Mouse (Mus musculus) forebrain, postnatal 0 days (tissue): ENCODE data around the gene 4930564D02Rik. TPM values are rescaled to one million over a fixed set of nuclear protein-coding genes. Genes with fewer than 3 reads are reported as not detected.

Source experiments
- ATAC-seq: fragments of 200-750 bp; cut with Nextera tagmentation; 2 replicates; pipeline ENCODE4 v1.8.0; 2017; ENCODE audit warnings: mild to moderate bottlenecking, moderate library complexity
- DNase-seq: peaks from one replicate; pipeline ENCODE4 v3.0.0-alpha.2; 2015
- H3K27ac ChIP-seq: fragments of 300-500 bp; sonication (generic); 2 replicates; pipeline ENCODE4 v1.5.1; 2014; ENCODE audit warnings: low read depth, mild to moderate bottlenecking, antibody characterized with exemption, low read length, moderate library complexity, mixed read lengths
- H3K27me3 ChIP-seq: fragments of 300-500 bp; sonication (generic); 2 replicates; pipeline ENCODE4 v1.6.1; 2014; ENCODE audit warnings: mild to moderate bottlenecking, low read length, mixed read lengths; ENCODE audit not compliant: insufficient read depth
- H3K36me3 ChIP-seq: fragments of 300-500 bp; sonication (generic); 2 replicates; pipeline ENCODE4 v1.6.1; 2014; ENCODE audit warnings: mild to moderate bottlenecking, moderate library complexity; ENCODE audit not compliant: insufficient read depth
- H3K4me1 ChIP-seq: fragments of 300-500 bp; sonication (generic); 2 replicates; pipeline ENCODE4 v1.6.1; 2014; ENCODE audit warnings: antibody characterized with exemption; ENCODE audit not compliant: insufficient read depth
- H3K4me2 ChIP-seq: fragments of 300-500 bp; sonication (generic); 2 replicates; pipeline ENCODE4 v1.6.1; 2014; ENCODE audit warnings: low read depth, mild to moderate bottlenecking, moderate library complexity
- H3K4me3 ChIP-seq: fragments of 300-500 bp; sonication (generic); 2 replicates; pipeline ENCODE4 v1.5.1; 2014; ENCODE audit warnings: low read depth, low read length, mixed read lengths
- H3K9ac ChIP-seq: fragments of 300-500 bp; sonication (generic); 2 replicates; pipeline ENCODE4 v1.6.1; 2014; ENCODE audit warnings: mild to moderate bottlenecking
- H3K9me3 ChIP-seq: fragments of 300-500 bp; sonication (generic); 2 replicates; pipeline ENCODE4 v1.6.1; 2016; ENCODE audit warnings: low read length
- CTCF ChIP-seq: sonication (generic); IDR thresholded peaks from 2 replicates; pipeline ENCODE4 v1.5.1; 2016; ENCODE audit warnings: antibody characterized with exemption, control low read depth, low read depth
- WGBS: fragments of 180-500 bp; shearing (Covaris S2); extraction: QIAGEN DNeasy Blood & Tissue Kit; methylation state at CpG from one replicate; pipeline ENCODE4 v1.1.7; 2014; 5-methylcytosine and 5-hydroxymethylcytosine counted together
- polyA plus RNA-seq: library from polyadenylated mRNA; unstranded; fragments of >200 nt; fragmentation: Nextera tagmentation; extraction: Ambion mirVana; gene quantifications from 2 replicates; pipeline ENCODE4 v1.2.1, GENCODE M21; 2015
- total RNA-seq: library from RNA; depleted of rRNA; stranded (reverse); fragments of >200 nt; gene quantifications from 2 replicates; pipeline ENCODE4 v1.2.3, GENCODE M21; 2014

4930564D02Rik gene
- total and polyA plus RNA-seq, 2 experiments from 2014 or later: not detected

- WGBS: 94% methylated on average over 5 of the region's 5 CpGs
- H3K27ac ChIP-seq: no peak overlapping the region
Measured at GRCm38 (mm10) chr3:105071251-105071650, 4.6 kb downstream of the 4930564D02Rik start.

GRCm38 (mm10) chr3:105072536-105072935 lies 5.9 kb downstream of the 4930564D02Rik start:
- no peak for DNase-seq
- no peak overlapping the region for H3K4me3 ChIP-seq
- 89% methylated on average over 10 of the region's 10 CpGs for WGBS
- no peak overlapping the region for H3K4me2 ChIP-seq
- H3K27ac ChIP-seq: no peak overlapping the region
- no peaks in the 10 kb centered on the region for H3K36me3 ChIP-seq
- no peaks in the 10 kb centered on the region for H3K4me1 ChIP-seq
- ATAC-seq: no peak
- H3K9me3 ChIP-seq: no peaks in the 10 kb centered on the region
- H3K27me3 ChIP-seq: no peaks in the 10 kb centered on the region
- TF ChIP-seq CTCF: no peak
- no peak overlapping the region for H3K9ac ChIP-seq

More at GRCm38 (mm10) chr3:105071251-105071650, 4.6 kb downstream of the 4930564D02Rik start:
- TF ChIP-seq CTCF: no peak
- DNase-seq: no peak
- H3K36me3 ChIP-seq: no peaks in the 10 kb centered on the region
- no peaks in the 10 kb centered on the region for H3K4me1 ChIP-seq
- H3K9ac ChIP-seq: no peak overlapping the region
- H3K9me3 ChIP-seq: no peaks in the 10 kb centered on the region
- no peak overlapping the region for H3K4me3 ChIP-seq
- no peaks in the 10 kb centered on the region for H3K27me3 ChIP-seq
- no peak for ATAC-seq
- no peak overlapping the region for H3K4me2 ChIP-seq

GRCm38 (mm10) chr3:105075796-105076195 lies 9.2 kb downstream of the 4930564D02Rik start:
- no peak for ATAC-seq
- Histone ChIP-seq H3K4me2 (no peak overlapping the region), H3K4me1 (no peaks in the 10 kb centered on the region), H3K27ac (no peak overlapping the region), H3K9me3 (no peaks in the 10 kb centered on the region), H3K4me3 (no peak overlapping the region), H3K27me3 (no peaks in the 10 kb centered on the region), H3K36me3 (no peaks in the 10 kb centered on the region), H3K9ac (no peak overlapping the region)
- DNase-seq: no peak
- WGBS: 98% methylated on average over 5 of the region's 5 CpGs
- no peak for TF ChIP-seq CTCF

DNA sequence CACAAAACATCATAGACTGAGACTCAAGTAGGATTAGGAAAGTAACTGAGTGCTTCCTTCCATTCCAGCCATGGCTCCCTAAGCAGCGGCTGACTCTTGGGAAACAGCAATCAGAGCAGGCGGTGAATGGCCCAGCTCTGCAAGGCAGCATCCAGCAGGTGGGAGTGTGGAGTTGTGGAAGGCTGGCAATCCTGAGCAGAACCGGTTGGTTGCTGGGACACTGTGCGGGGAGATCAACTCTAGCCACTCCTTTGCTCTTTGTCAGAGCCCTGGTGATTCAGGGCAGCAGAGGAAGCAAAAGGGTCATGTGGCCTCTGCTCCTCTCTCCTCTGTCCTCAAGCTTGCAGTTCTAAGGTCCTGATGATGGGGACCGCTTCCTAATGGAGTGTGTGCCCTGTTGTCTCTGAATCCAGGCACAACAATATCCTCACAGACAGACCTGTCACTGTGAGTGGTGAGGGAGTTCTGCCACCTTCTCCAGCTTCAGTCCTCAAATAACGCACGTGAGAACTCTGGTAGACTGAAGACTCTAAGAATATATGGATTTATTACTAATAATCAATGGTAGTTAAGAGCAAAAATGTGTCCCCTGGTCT lies 11.7 kb downstream of the 4930564D02Rik start:
- Histone ChIP-seq H3K9ac (no peak overlapping the region), H3K4me2 (0 out of 2 replicates have a peak overlapping the region, but pooled peaks have one; percentile 6), H3K9me3 (no peaks in the 10 kb centered on the region), H3K4me3 (no peak overlapping the region), H3K4me1 (no peaks in the 10 kb centered on the region), H3K36me3 (no peaks in the 10 kb centered on the region), H3K27ac (no peak overlapping the region), H3K27me3 (no peaks in the 10 kb centered on the region)
- peak; percentile 89 for DNase-seq
- peak; percentile 99 for ATAC-seq
- WGBS: 17% methylated on average over 7 of the region's 7 CpGs
- peak; percentile 96 for TF ChIP-seq CTCF

DNA sequence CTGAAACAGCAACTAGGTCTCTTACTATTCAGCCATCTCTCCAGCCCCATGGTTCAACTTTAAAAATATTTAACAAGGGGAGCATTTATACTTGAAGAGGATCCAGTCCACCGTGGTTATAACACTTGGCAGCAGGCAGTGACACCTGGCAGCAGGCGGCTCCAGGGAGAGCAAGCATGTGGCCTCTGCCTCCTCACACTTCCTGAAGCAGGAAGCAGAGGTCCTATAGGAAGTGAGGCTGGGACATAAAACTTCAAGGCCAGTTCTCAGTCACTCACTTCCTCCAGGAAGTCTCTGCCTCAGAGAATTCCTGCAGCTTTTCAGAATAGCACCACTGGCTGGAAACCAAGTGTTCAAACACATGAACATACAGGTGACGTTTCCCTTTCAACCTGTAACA lies 20.7 kb downstream of the 4930564D02Rik start:
- H3K9me3 ChIP-seq: no peaks in the 10 kb centered on the region
- no peak overlapping the region for H3K4me3 ChIP-seq
- no peak overlapping the region for H3K9ac ChIP-seq
- no peak overlapping the region for H3K4me2 ChIP-seq
- TF ChIP-seq CTCF: no peak
- no peak overlapping the region for H3K27ac ChIP-seq
- no peaks in the 10 kb centered on the region for H3K4me1 ChIP-seq
- no peaks in the 10 kb centered on the region for H3K27me3 ChIP-seq
- DNase-seq: no peak
- no peak for ATAC-seq
- H3K36me3 ChIP-seq: no peaks in the 10 kb centered on the region
- WGBS: 58% methylated on average over 3 of the region's 3 CpGs

DNA sequence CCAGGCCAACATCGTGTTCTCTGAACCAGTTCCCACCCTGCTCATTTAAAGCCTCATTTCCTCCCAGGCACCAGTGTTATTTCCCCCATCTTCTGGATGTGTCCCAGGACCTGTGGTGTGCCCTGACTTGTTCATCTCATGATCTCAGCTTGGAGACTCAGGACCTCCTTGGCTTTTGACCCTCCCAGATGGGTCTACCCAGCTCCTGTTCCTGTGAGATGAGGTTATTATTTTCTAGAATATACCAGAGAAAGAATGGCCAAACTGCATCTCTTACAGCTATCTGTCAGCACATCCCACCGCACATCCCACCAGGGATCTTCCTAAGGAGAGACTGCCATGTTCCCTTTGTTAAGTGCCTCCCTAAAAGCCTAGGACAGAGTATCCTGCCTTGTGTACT lies 22.0 kb downstream of the 4930564D02Rik start:
- DNase-seq: no peak
- no peak for TF ChIP-seq CTCF
- H3K4me2 ChIP-seq: no peak overlapping the region
- H3K4me1 ChIP-seq: no peaks in the 10 kb centered on the region
- H3K9ac ChIP-seq: no peak overlapping the region
- no peak for ATAC-seq
- no peaks in the 10 kb centered on the region for H3K9me3 ChIP-seq
- H3K36me3 ChIP-seq: no peaks in the 10 kb centered on the region
- 89% methylated on average over 2 of the region's 2 CpGs for WGBS
- H3K27ac ChIP-seq: no peak overlapping the region
- no peaks in the 10 kb centered on the region for H3K27me3 ChIP-seq
- H3K4me3 ChIP-seq: no peak overlapping the region

DNA sequence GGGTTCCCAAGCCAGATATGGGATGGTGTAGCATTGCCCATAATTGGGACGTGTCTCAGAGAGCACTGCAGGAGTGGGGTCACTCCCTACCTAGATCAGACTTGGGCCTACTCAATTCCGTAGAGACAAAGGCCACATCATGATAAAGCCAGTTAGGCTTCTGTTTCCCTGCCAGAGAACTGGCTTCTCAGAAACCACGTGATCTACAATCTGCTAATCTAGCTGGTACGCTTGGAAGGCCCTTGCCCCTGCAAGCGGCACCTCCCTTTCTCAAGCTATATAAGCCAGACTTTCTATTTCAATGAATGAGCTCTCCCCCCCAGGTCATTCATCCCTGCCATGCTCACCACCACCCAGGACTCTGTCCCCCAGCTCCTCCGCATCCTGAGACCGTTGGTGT lies 23.5 kb downstream of the 4930564D02Rik start:
- WGBS: 92% methylated on average over 7 of the region's 7 CpGs
- Histone ChIP-seq H3K4me1 (no peaks in the 10 kb centered on the region), H3K9ac (no peak overlapping the region), H3K4me2 (no peak overlapping the region), H3K36me3 (no peaks in the 10 kb centered on the region), H3K4me3 (no peak overlapping the region), H3K27ac (no peak overlapping the region), H3K9me3 (no peaks in the 10 kb centered on the region), H3K27me3 (no peaks in the 10 kb centered on the region)
- no peak for DNase-seq
- no peak for ATAC-seq
- no peak for TF ChIP-seq CTCF
